Mouse (Mus musculus) bone marrow, adult 2 months (tissue): ENCODE data around the gene Fam163a. TPM values are rescaled to one million over a fixed set of nuclear protein-coding genes. Genes with fewer than 3 reads are reported as not detected.

Source experiments
- H3K27ac ChIP-seq: fragments of 200-500 bp; 2 replicates; pipeline ENCODE4 v1.5.1; 2012; ENCODE audit warnings: low read depth, mild to moderate bottlenecking, control low read depth, inconsistent platforms, low read length; ENCODE audit not compliant: control insufficient read depth, poor library complexity, insufficient read depth
- H3K4me1 ChIP-seq: fragments of 200-500 bp; 2 replicates; pipeline ENCODE4 v1.6.1; 2011; ENCODE audit warnings: low read length; ENCODE audit not compliant: control insufficient read depth, insufficient read depth
- H3K4me3 ChIP-seq: fragments of 200-500 bp; replicated peaks from 2 replicates; pipeline ENCODE3; 2011; ENCODE audit warnings: mild to moderate bottlenecking, low read depth, low read length, control low read depth; ENCODE audit not compliant: control insufficient read depth
- CTCF ChIP-seq: fragments of 200-500 bp; IDR thresholded peaks from 2 replicates; pipeline ENCODE4 v1.5.1; 2011; ENCODE audit warnings: low read length, control low read depth; ENCODE audit not compliant: control insufficient read depth, insufficient read depth
- POLR2A ChIP-seq: fragments of 200-500 bp; IDR thresholded peaks from 2 replicates; pipeline ENCODE4 v1.6.1; 2011; ENCODE audit warnings: low read depth, mild to moderate bottlenecking, control low read depth, low read length, borderline replicate concordance; ENCODE audit not compliant: control insufficient read depth
- WGBS: fragments of 180-500 bp; shearing (Covaris S2); methylation state at CpG from one replicate; pipeline ENCODE4 v1.1.7; 2018; 5-methylcytosine and 5-hydroxymethylcytosine counted together
- polyA plus RNA-seq: library from polyadenylated mRNA; stranded (reverse); fragments of >200 nt; gene quantifications from 2 replicates; pipeline ENCODE4 v1.2.4, GENCODE M21; 2011; ENCODE audit warnings: low replicate concordance; ENCODE audit not compliant: missing spikeins, insufficient read depth, insufficient read length

Gene Fam163a
- polyA plus RNA-seq, 1 experiment: not detected

DNA sequence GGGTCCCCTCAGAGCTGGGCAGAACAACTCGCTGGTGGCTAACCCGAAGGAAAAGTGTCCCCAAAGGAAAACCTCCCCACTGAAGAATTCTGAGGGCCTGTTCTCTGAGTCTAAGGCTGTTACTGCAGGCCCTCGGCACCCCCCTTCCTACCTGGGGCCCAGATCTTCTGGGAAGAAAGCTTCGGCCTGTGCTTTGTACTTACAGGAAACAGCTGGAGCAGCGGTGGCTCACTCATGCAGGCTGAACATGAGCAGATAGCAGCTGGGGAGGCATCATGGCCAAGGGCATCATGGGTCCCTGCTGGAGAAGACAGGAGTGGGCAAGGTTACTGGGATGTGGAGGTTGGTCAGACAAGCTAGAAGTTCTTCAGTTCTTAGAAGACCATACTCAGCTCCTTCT is 117.2 kb downstream of the Fam163a start:
- Histone ChIP-seq H3K4me3 (no peak overlapping the region), H3K4me1 (no peaks in the 10 kb centered on the region)
- 22% methylated on average over 5 of the region's 5 CpGs for WGBS

DNA sequence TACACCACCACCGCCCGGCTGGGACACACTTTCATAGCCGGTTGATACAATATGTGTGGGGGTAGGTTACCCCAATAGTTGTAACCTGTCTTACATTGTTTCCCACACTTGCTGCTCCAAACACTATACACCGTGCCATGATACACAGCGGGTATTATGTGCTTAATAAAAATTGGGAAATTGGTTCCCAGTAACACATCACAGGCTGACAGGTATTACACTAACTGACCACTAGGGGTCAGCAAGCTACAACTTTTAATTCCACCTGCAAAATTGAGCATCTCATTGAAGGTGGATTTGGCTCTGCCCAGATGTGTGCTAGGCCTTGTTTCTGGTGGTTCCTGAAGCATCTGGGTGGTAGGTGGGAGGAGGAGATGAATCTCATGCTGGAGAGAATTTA is 119.1 kb downstream of the Fam163a start:
- Histone ChIP-seq H3K4me3 (no peak overlapping the region), H3K27ac (no peak overlapping the region), H3K4me1 (no peaks in the 10 kb centered on the region)
- TF ChIP-seq CTCF (no peak), POLR2A (no peak)
- 53% methylated on average over 5 of the region's 5 CpGs for WGBS

More for the DNA sequence above, 117.2 kb downstream of the Fam163a start:
- no peak overlapping the region for H3K27ac ChIP-seq
- no peak for TF ChIP-seq CTCF

DNA sequence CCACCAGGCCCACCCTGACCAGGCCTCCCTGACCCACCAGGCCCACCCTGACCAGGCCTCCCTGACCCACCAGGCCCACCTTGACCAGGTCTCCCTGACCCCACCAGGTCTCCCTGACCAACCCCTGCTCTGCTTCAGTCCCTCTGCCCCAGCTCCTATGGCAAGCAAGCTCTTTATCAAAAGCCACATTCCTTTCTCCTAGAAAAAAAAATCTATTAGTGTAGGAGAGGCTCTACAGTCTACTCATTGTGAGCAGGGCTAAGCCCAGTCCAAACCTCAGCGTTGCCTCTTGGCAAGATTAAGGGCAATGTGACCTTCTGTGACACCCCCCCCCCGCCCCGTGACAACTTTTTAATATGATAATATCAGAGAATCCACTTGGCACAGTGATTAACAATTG is 120.2 kb downstream of the Fam163a start:
- Histone ChIP-seq H3K4me1 (no peaks in the 10 kb centered on the region), H3K4me3 (no peak overlapping the region), H3K27ac (no peak overlapping the region)
- no peak for TF ChIP-seq CTCF
- no peak for TF ChIP-seq POLR2A
- WGBS: 68% methylated on average over 3 of the region's 3 CpGs

DNA sequence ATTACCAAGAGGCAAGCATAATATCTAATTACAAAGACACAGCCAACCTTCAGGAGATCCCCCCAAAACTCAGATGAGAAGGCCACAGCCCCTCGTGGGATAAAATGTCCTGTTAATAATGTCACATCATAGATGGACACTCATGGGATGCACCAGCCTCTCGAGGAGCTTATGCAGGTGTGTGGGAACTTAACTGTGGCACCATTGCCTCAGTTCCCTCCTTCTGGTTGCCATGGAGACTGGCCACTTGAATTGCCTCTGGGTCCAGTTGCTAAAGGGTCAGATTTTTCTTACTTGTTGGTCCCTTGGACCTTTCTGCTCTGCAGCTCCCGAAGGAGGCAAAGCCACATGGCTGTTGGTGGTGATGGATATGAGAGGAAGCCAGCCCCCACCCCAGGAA is 127.2 kb downstream of the Fam163a start:
- no peak for TF ChIP-seq CTCF
- no peak for TF ChIP-seq POLR2A
- Histone ChIP-seq H3K4me1 (no peaks in the 10 kb centered on the region), H3K27ac (no peak overlapping the region), H3K4me3 (no peak overlapping the region)
- 52% methylated on average over 3 of the region's 3 CpGs for WGBS

DNA sequence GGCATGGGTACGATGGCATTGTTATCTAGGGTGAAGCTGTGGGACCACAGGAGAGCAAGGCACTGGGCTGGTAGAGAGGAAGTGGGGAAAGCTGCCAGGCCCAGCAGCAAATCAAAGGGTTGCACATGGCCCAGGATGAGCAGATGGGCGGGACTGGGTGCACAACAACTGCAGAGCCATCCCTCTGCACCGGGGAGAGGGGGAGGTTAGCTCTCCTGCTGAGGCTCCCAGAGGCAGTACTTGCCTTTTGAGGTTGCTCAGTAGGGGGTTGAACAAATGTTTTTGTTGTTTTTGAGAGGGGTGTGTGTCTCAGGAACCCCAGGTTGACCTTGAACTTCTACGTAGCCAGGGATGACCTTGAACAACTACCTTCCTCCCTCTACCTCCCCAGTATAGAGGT is 128.4 kb downstream of the Fam163a start:
- Histone ChIP-seq H3K4me1 (no peaks in the 10 kb centered on the region), H3K27ac (no peak overlapping the region), H3K4me3 (no peak overlapping the region)
- WGBS: 28% methylated on average over 4 of the region's 4 CpGs
- TF ChIP-seq POLR2A: no peak
- TF ChIP-seq CTCF: no peak

DNA sequence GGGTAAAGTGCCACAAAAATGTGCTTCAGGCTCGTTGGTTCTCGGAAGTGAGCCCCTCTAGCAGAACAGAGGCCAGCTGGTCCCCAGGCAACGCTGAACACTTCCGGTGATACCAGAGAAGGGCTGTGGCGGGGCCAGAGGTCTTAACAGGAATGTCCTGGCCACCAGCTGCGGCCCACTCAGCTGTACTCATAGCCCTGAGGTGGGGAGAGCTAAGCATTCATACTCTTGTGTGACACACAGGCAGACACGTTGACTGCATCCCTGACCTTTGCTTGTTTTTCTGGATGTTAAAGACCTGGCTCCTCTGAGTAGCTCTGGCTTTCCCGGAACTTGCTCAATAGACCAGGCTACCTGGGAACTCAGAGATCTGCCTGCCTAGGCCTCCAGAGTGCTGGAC is 130.3 kb downstream of the Fam163a start:
- TF ChIP-seq CTCF (no peak), POLR2A (no peak)
- WGBS: 84% methylated on average over 8 of the region's 8 CpGs

DNA sequence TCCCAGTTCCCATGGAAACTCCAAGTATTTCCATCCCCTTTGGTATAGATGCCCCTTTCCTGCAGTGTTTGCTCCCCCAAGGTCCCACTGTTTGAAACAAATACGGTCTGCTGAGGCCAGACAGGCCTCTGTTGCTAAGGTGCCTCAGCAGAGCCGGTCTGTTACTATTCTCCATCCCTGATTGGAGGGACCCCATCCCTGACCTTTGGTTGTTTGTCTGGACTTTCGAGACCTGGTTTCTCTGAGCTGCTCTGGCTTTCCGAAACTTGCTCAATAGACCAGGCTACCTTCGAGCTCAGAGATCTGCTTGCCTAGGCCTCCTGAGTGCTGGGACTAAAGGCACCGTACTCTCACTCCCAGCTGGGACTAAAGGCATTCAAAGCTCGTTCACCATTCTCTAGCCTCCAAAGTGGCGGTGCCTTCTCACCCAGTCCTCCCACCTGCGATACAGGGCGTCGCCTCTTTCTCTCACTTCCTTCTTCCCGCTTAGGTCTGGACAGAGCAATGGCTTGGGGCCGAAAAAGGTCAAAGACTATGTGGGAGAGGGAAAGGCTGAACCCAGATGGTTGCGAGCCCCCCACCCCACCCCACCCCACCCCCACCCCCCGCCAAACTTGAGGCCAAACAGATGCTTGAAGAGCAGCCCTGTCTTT is 131.5 kb downstream of the Fam163a start:
- Histone ChIP-seq H3K4me3 (no peak overlapping the region), H3K4me1 (no peaks in the 10 kb centered on the region), H3K27ac (no peak overlapping the region)
- WGBS: 76% methylated on average over 15 of the region's 15 CpGs
- TF ChIP-seq POLR2A: no peak
- TF ChIP-seq CTCF: no peak

More for the DNA sequence above, 130.3 kb downstream of the Fam163a start:
- H3K4me3 ChIP-seq: no peak overlapping the region
- no peaks in the 10 kb centered on the region for H3K4me1 ChIP-seq
- H3K27ac ChIP-seq: no peak overlapping the region

DNA sequence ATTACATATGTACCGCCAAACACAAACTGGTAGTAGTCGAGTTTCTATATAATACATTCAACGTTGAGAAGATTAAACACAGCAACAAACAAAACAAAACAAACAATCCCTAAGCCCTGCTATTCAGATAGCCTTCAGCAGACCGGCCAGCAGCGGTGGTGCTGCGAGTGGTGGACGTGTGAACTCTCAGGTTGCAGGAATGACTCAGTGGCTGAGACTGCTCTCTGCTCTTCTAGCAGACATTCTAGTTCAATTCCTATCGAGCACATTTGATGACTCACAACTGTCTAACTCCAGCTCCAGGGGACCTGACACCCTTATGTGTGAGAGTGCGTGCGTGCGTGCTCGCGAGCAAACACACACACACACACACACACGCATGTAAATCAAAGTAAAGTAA is 134.7 kb downstream of the Fam163a start:
- H3K4me1 ChIP-seq: no peaks in the 10 kb centered on the region; the same call in 1 of the 2 replicates
- H3K27ac ChIP-seq: no peak overlapping the region
- 86% methylated on average over 14 of the region's 14 CpGs for WGBS
- no peak overlapping the region for H3K4me3 ChIP-seq
- TF ChIP-seq CTCF (no peak), POLR2A (no peak)

DNA sequence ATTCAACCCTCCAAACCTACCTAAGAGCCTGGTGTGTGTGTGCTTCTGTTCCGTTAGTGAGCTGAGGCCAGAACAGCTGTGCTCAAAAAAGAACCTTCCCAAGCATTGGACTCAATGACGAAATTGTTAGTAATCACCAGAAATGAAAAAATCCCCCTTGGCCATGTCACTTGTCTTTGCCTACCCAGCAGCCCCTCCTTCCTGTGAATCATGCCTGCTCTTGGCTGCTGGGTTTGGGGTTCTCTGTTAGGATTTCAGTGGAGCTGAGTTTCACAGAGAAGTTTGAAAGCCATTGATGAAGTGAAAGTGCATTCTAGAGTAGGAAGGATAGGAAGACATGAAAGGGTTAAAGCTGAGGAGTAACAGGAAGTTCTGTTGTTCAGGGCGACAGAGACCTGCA is 138.7 kb downstream of the Fam163a start:
- no peak overlapping the region for H3K4me3 ChIP-seq
- no peak overlapping the region for H3K27ac ChIP-seq
- no peaks in the 10 kb centered on the region; the same call in 1 of the 2 replicates for H3K4me1 ChIP-seq
- 46% methylated on average over 3 of the region's 3 CpGs for WGBS
- TF ChIP-seq CTCF (no peak), POLR2A (no peak)
